21 mouse cellular contexts compared by ENCODE assay signal in genomic region chr1:69370078-69370477, GRCm38 (mm10).
DNase-seq lines count a peak whose midpoint lies in the region; ATAC-seq lines count a peak whose summit lies in the region.
"Had no signal": no experiment of that assay in that cellular context is flagged by ENCODE, and none has a peak within 500 bp of the region (broad histone marks: within the 10 kb centered on the region; RNA-seq: fewer than 3 reads in every experiment).

No protein-coding gene starts in this region.

- no peaks in the 10 kb centered on the region for H3K9me3 ChIP-seq in megakaryocyte, embryonic 14.5 days
- H3K9me3 ChIP-seq: embryonic facial prominence, embryonic 10.5 days; forebrain, embryonic 13.5 days; heart, embryonic 10.5 days; hindbrain, embryonic 13.5 days had no signal

- H3K27me3 ChIP-seq in megakaryocyte, embryonic 14.5 days (replicated peaks), result no peaks in the 10 kb centered on the region
- H3K27me3 ChIP-seq: forebrain, embryonic 13.5 days; hindbrain, embryonic 13.5 days had no signal

- no peaks in the 10 kb centered on the region for H3K4me1 ChIP-seq in megakaryocyte, embryonic 14.5 days
- H3K4me1 ChIP-seq: embryonic facial prominence, embryonic 10.5 days; forebrain, embryonic 13.5 days; heart, embryonic 10.5 days; hindbrain, embryonic 13.5 days had no signal

- no peaks in the 10 kb centered on the region for H3K36me3 ChIP-seq in megakaryocyte, embryonic 14.5 days (replicated peaks; ENCODE audit: low read length)
- H3K36me3 ChIP-seq: embryonic facial prominence, embryonic 10.5 days; heart, embryonic 10.5 days; hindbrain, embryonic 13.5 days had no signal

- H3K4me3 ChIP-seq in megakaryocyte, embryonic 14.5 days (replicated peaks), result peak overlapping the region; percentile 0
- H3K4me3 ChIP-seq: embryonic facial prominence, embryonic 10.5 days; forebrain, embryonic 13.5 days; heart, embryonic 10.5 days; hindbrain, embryonic 13.5 days had no signal

- no peak for ATAC-seq in CD4-positive, CD25-positive, alpha-beta regulatory T cell, adult 4 months
- no peak for ATAC-seq in megakaryocyte, adult 5-6 weeks (ENCODE audit: poor library complexity, severe bottlenecking)
- ATAC-seq: forebrain, embryonic 13.5 days; forebrain, postnatal 0 days; hindbrain, postnatal 0 days had no signal

- peak; percentile 12 for DNase-seq in CD4-positive, CD25-positive, alpha-beta regulatory T cell, adult 2 months (ENCODE audit: low read depth, low spot score)
- DNase-seq in ES-CJ7 (ENCODE audit: low read depth, low spot score), result peak; percentile 9
- DNase-seq in induced T-regulatory cell, adult 2 months (ENCODE audit: low read depth), result peak; percentile 15
- no peak for DNase-seq in B cell, adult 2 months
- no peak for DNase-seq in thymus, adult 18-20 months
- DNase-seq: adrenal gland, postnatal 10 days; cerebellum, adult 11 months; cerebellum, adult 8-10 months; cerebellum, postnatal 14 days; forebrain, postnatal 0 days; gastrocnemius, postnatal 14 days; heart, adult 18-20 months; heart, postnatal 10 days had no signal

Comparison
In these comparisons a context has a peak if more than half of its experiments do, and no peak if none do; other contexts are left out.
1. DNase-seq: peak in CD4-positive, CD25-positive, alpha-beta regulatory T cell, adult 2 months (single experiment), ES-CJ7 (single experiment) and induced T-regulatory cell, adult 2 months (single experiment); none in B cell, adult 2 months (0 of 2) and thymus, adult 18-20 months (0 of 2).